Mouse (Mus musculus) embryonic stem cell, embryonic (primary cell): ENCODE results near the gene Pla1a.

ENCODE experiments used
- CTCF ChIA-PET, 4 experiments: fragments of 300-600 bp in 2 of 4; fragments of 350-600 bp in 2 of 4; sonication (Branson Sonifier 250); formaldehyde crosslinking; loops; one replicate each; lab custom pipeline; 2022; ENCODE audit warnings: inconsistent platforms in 2 of 4; lab: Charles Lee
- POLR2A ChIA-PET, 4 experiments: fragments of 300-600 bp in 2 of 4; fragments of 350-600 bp in 2 of 4; sonication (Branson Sonifier 250); formaldehyde crosslinking; loops; one replicate each; lab custom pipeline; 2022; ENCODE audit warnings: antibody characterized with exemption in 4 of 4, inconsistent platforms in 1 of 4; lab: Charles Lee

Pla1a gene

DNA sequence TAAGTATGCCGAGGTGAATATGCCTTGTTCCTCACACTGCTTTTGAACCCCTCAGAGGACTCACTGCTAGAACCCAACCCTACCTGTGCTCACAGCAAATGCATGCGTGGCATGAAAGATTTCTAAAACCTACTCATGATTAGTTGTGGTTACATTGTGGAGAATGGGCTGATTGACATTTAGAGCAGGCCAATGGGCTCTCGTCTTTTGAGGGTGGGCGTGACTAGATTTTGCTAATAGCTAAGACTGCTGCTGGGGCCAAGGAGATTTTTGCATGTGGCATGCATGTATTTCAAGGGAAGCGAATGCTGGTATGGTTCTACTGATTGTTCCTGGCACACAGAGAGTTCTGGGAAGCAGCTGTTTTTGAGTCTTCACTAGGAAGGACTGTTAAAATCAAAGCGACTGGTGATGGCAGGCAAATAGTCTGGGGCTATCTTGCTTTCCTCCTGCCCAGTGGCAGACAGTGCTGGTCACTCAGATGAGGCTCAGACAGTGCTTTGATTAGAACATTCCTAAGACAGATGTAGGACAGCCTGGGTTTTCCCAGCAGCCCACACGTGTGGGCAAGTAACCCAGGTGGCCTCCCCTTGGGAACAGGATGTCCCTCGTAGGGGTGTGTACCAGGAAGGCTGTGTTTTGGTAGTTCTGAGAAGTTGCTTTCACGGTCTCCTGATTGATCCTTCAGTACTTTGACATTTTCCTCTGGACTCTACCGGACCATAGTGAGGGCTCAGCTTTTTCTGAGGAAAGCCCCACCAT, 58.4 kb downstream of the Pla1a start:
- ChIA-PET POLR2A (interaction anchor here in 3 of 4 experiments (0.7 to 4.9 kb wide), 23 partner anchors 9 to 101 kb away, joined by 3 to 24 read pairs (median 4); partner anchors contain the start of genes Adprh (in 1 of the 3), Cox17 (in 1 of the 3) and Gm21987 (in 1 of the 3)), CTCF (interaction anchor here in 2 of 4 experiments (0.6 to 0.7 kb wide), 2 partner anchors 41 to 84 kb away, joined by 4 read pairs; no protein-coding TSS in a partner anchor)

GRCm38 (mm10) chr16:38373941-38374340, 59.0 kb downstream of the Pla1a start:
- ChIA-PET POLR2A (interaction anchor here in 3 of 4 experiments (0.7 to 4.9 kb wide), 26 partner anchors 8 to 109 kb away, joined by 3 to 24 read pairs (median 4); partner anchors contain the start of genes Adprh (in 1 of the 3), Cox17 (in 1 of the 3) and Gm21987 (in 1 of the 3)), CTCF (interaction anchor here in 2 of 4 experiments (0.6 to 0.8 kb wide), 3 partner anchors 41 to 109 kb away, joined by 4 read pairs; no protein-coding TSS in a partner anchor)

DNA sequence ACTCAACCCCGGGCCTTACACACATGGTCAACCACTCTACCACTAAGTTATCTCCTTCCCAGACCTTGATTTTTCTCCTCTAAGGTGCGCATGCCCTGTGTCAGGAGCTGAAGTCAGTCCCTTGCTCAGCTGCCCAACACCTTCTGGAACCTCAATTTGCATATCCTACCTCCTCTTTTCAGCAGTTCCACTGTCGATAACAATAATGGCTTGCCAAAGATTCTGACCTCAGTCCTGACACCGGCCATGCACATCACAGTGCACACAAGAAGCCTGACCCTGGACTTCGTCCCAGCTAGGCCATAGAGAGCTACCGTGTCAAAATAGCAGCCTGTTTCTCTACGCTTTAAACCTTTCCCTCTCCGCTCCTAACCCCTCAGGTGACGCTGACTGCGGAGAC, 59.5 kb downstream of the Pla1a start:
- CTCF ChIA-PET: interaction anchor here in 1 of 4 experiments (0.8 kb wide), 1 partner anchor 110 kb away, joined by 4 read pairs; no protein-coding TSS in a partner anchor

DNA sequence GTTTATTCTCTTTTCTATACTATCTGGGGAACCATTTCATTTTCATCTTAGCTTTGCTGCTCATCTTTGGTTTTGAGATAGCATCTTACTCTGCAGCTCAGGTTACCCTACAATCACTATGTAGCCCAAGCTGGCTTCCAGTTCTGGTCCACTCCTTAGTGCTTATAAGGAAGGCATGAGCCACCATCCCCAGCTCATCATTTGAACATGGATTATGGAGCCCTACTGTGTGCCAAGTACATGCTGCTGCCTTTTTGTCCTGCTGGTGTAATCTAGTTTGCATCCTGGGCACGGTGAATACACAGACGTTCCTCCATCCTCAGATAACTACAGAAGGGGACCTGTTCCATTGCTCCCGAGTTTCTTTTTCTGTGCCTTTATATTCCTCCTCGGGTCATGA, 60.1 kb downstream of the Pla1a start:
- CTCF ChIA-PET: interaction anchor here in 1 of 4 experiments (0.7 kb wide), 1 partner anchor 133 kb away, joined by 6 read pairs; no protein-coding TSS in a partner anchor
- POLR2A ChIA-PET: interaction anchor here (0.6 to 4.9 kb wide), 16 partner anchors 10 to 161 kb away, joined by 3 to 24 read pairs (median 4); partner anchors contain the start of genes Adprh (in 1 of the 4), Cox17 (in 1 of the 4) and Gm21987 (in 1 of the 4)

More for the DNA sequence above, 59.5 kb downstream of the Pla1a start:
- POLR2A ChIA-PET: interaction anchor here in 3 of 4 experiments (0.7 to 4.9 kb wide), 20 partner anchors 8 to 110 kb away, joined by 3 to 24 read pairs (median 4); partner anchors contain the start of genes Adprh (in 1 of the 3), Cox17 (in 1 of the 3) and Gm21987 (in 1 of the 3)

- ChIA-PET CTCF (no interaction called here), POLR2A (interaction anchor here in 3 of 4 experiments (0.5 to 3.5 kb wide), 3 partner anchors 22 to 150 kb away, joined by 3 to 24 read pairs (median 15); no protein-coding TSS in a partner anchor)
Observed at GRCm38 (mm10) chr16:38371705-38372296, 61.1 kb downstream of the Pla1a start.

GRCm38 (mm10) chr16:38370633-38371374, 62.1 kb downstream of the Pla1a start:
- CTCF ChIA-PET: no interaction called here

GRCm38 (mm10) chr16:38369992-38370484, 62.9 kb downstream of the Pla1a start:
- ChIA-PET POLR2A (interaction anchor here in 3 of 4 experiments (0.5 to 1.5 kb wide), 13 partner anchors 16 to 89 kb away, joined by 3 to 6 read pairs (median 3); no protein-coding TSS in a partner anchor), CTCF (interaction anchor here in 2 of 4 experiments (0.8 to 1.0 kb wide), 2 partner anchors 23 to 49 kb away, joined by 3 to 4 read pairs; partner anchors contain the start of genes Cox17 (in 1 of the 2) and Gm21987 (in 1 of the 2))

More at GRCm38 (mm10) chr16:38370633-38371374, 62.1 kb downstream of the Pla1a start:
- POLR2A ChIA-PET: interaction anchor here in 3 of 4 experiments (0.7 to 1.5 kb wide), 11 partner anchors 17 to 88 kb away, joined by 3 to 6 read pairs (median 3); no protein-coding TSS in a partner anchor

DNA sequence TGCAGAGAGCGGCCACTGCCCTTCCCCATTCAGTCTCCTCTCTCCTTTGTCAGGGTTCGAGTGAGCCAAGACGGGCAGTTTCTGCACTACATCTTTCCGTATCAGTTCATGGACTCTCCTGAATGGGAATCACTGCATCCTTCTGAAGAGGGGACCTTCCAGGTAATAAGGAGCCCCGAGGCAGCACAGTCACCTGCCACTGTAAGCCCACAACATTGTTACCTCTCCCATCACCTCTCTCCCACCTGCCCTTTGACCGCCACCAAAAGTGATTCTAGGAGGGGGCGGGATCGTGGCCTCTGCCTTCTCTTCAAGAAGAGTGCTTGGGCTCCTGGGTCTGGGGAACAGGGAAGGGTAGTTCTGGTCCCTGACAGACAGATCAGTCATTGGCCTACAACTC, 63.5 kb downstream of the Pla1a start:
- ChIA-PET CTCF (interaction anchor here in 2 of 4 experiments (0.8 to 1.0 kb wide), 2 partner anchors 22 to 48 kb away, joined by 3 to 4 read pairs; partner anchors contain the start of genes Cox17 (in 1 of the 2) and Gm21987 (in 1 of the 2)), POLR2A (interaction anchor here in 3 of 4 experiments (0.8 to 1.5 kb wide), 8 partner anchors 20 to 89 kb away, joined by 3 to 6 read pairs (median 3); no protein-coding TSS in a partner anchor)

DNA sequence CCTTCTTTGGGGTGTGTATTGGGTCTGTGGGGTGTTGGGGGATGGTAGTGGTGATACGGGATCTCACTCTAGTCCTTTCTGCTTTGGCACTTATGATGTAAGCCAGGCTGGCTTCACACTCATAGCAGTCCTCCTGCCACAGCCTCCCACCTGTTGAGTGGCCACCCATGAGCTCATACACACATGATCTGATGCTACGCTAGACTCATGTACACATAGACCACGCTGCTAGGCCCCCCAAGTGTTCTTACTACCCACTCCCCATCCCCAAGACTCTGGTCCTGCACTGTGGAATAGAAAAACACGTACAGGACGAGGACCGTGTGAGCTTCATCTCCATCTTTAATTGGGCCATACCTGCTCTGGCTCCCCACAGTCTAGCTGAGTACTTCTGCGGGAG, 63.9 kb downstream of the Pla1a start:
- ChIA-PET CTCF (no interaction called here), POLR2A (interaction anchor here in 3 of 4 experiments (0.8 to 1.5 kb wide), 7 partner anchors 21 to 89 kb away, joined by 3 to 6 read pairs (median 3); no protein-coding TSS in a partner anchor)

- ChIA-PET POLR2A (interaction anchor here in 2 of 4 experiments (0.9 to 1.2 kb wide), 4 partner anchors 11 to 82 kb away, joined by 3 read pairs; no protein-coding TSS in a partner anchor), CTCF (no interaction called here)
Observed at GRCm38 (mm10) chr16:38368336-38368735, 64.6 kb downstream of the Pla1a start.

DNA sequence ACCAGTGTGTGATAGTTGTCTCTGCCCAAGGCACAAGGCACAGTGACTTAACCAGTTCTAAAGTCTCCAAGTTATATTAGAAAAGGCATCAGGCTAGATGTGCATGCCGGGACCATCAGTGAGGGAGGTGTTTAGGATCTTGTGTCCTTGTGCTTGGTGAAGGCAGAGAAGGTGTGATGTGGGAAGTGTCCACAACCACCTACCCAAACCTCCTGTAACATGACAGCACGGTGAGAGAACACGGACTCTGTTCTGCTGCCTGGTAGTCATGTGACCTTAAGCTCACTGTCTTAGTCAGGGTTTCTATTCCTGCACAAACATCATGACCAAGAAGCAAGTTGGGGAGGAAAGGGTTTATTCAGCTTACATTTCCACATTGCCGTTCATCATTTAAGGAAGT, 66.7 kb downstream of the Pla1a start:
- ChIA-PET POLR2A (interaction anchor here in 1 of 4 experiments (1.2 kb wide), 1 partner anchor 8 kb away, joined by 3 read pairs; no protein-coding TSS in a partner anchor), CTCF (interaction anchor here in 2 of 4 experiments (0.6 to 0.7 kb wide), 2 partner anchors 25 to 71 kb away, joined by 3 to 5 read pairs; no protein-coding TSS in a partner anchor)

DNA sequence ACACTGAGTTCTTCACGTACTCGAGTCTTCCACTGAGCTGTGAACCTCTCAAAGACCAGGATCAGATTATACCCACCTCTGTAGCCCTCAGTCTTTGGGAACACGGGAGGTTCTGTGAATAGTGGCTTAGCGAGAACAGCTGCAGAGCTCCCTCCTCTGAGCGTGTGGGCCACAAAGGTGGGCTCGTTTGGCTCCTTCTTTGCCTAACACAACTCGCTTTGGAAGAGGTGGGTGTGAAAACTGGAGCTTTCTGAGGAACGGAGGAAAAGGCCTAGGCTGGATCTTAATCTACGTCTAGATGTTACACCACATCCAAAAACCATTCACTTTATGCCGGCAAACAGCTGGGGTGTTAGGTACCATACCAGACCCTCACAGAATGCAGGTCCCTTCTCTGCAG, 67.6 kb downstream of the Pla1a start:
- CTCF ChIA-PET: no interaction called here

GRCm38 (mm10) chr16:38363657-38364056, 69.3 kb downstream of the Pla1a start:
- ChIA-PET POLR2A (interaction anchor here in 2 of 4 experiments (0.5 to 2.3 kb wide), 6 partner anchors 11 to 240 kb away, joined by 3 to 8 read pairs (median 6); partner anchors contain the start of genes Adprh (in 1 of the 2), Cox17 (in 1 of the 2) and Gm21987 (in 1 of the 2)), CTCF (no interaction called here)

More for the DNA sequence above, 67.6 kb downstream of the Pla1a start:
- POLR2A ChIA-PET: interaction anchor here in 2 of 4 experiments (0.9 to 1.6 kb wide), 3 partner anchors 9 to 27 kb away, joined by 3 to 4 read pairs (median 3); no protein-coding TSS in a partner anchor

GRCm38 (mm10) chr16:38363256-38363595, 69.7 kb downstream of the Pla1a start:
- ChIA-PET CTCF (no interaction called here), POLR2A (interaction anchor here in 2 of 4 experiments (0.5 to 2.3 kb wide), 7 partner anchors 11 to 240 kb away, joined by 3 to 8 read pairs (median 4); partner anchors contain the start of genes Adprh (in 1 of the 2), Cox17 (in 1 of the 2) and Gm21987 (in 1 of the 2))

- ChIA-PET POLR2A (interaction anchor here in 3 of 4 experiments (0.6 to 2.3 kb wide), 14 partner anchors 11 to 554 kb away, joined by 3 to 7 read pairs (median 4); partner anchors contain the start of genes Cox17 (in 2 of the 3), Gm21987 (in 2 of the 3), Adprh (in 1 of the 3) and Maats1 (in 1 of the 3)), CTCF (no interaction called here)
Observed at GRCm38 (mm10) chr16:38362493-38363255, 70.3 kb downstream of the Pla1a start.

DNA sequence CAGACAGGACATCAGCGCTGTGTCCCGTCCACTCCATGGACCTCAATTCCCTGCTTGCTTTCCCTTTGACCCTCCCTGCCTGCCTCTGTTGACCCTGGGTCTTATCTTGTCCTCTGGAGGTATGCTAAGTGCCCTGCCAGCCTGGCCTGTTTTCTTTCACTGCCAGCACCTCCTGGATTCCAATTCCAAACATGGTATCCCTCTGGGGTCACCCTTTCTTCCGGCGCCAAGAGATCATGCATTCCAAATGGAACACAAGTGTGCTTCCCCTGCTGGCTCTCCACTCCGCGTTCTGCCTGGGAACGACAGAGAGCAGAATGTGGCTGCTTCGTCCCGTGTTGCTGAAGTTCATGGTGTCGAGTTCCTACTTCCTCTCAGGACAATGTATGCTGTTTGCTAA, 71.0 kb downstream of the Pla1a start, which contains the start of gene Popdc2:
TSS of gene Popdc2 (plus strand) at position 277 of the 400 bp plus-strand sequence.
- CTCF ChIA-PET: no interaction called here
- POLR2A ChIA-PET: interaction anchor here in 3 of 4 experiments (0.6 to 2.3 kb wide), 11 partner anchors 12 to 106 kb away, joined by 3 to 7 read pairs (median 4); partner anchors contain the start of genes Cox17 (in 2 of the 3), Gm21987 (in 2 of the 3), Maats1 (in 1 of the 3) and Pla1a (in 1 of the 3)
